Mouse (Mus musculus) neural tube, embryonic 14.5 days (tissue): Measurements from ENCODE around the gene Nxt1. TPM values are rescaled to one million over a fixed set of nuclear protein-coding genes. Genes with fewer than 3 reads are reported as not detected.

Source experiments
- ATAC-seq: fragments of 200-750 bp; cut with Nextera tagmentation; 2 replicates; pipeline ENCODE4 v1.8.0; 2017; ENCODE audit warnings: low read depth, mild to moderate bottlenecking, moderate TSS enrichment, moderate library complexity
- H3K27ac ChIP-seq: fragments of 300-500 bp; sonication (generic); 2 replicates; pipeline ENCODE4 v1.5.1; 2014; ENCODE audit warnings: low read depth, mild to moderate bottlenecking, control low read depth, low read length, moderate library complexity, mixed read lengths
- H3K27me3 ChIP-seq: fragments of 300-500 bp; sonication (generic); 2 replicates; pipeline ENCODE4 v1.6.1; 2014; ENCODE audit warnings: low read length; ENCODE audit not compliant: control insufficient read depth, insufficient read depth
- H3K36me3 ChIP-seq: fragments of 300-500 bp; sonication (generic); 2 replicates; pipeline ENCODE4 v1.6.1; 2014; ENCODE audit warnings: low read length, mixed read lengths; ENCODE audit not compliant: control insufficient read depth, insufficient read depth
- H3K4me1 ChIP-seq: fragments of 300-500 bp; sonication (generic); 2 replicates; pipeline ENCODE4 v1.6.1; 2014; ENCODE audit warnings: low read length; ENCODE audit not compliant: control insufficient read depth, insufficient read depth
- H3K4me2 ChIP-seq: fragments of 300-500 bp; sonication (generic); 2 replicates; pipeline ENCODE4 v1.6.1; 2014; ENCODE audit warnings: mild to moderate bottlenecking, low read depth, low read length, control low read depth
- H3K4me3 ChIP-seq: fragments of 300-500 bp; sonication (generic); 2 replicates; pipeline ENCODE4 v1.5.1; 2014; ENCODE audit warnings: low read depth, low read length, control low read depth, mixed read lengths
- H3K9ac ChIP-seq: fragments of 300-500 bp; sonication (generic); replicated peaks from 2 replicates; pipeline ENCODE4 v1.6.1; 2014; ENCODE audit warnings: low read depth, mild to moderate bottlenecking, control low read depth, low read length, mixed read lengths
- H3K9me3 ChIP-seq: fragments of 300-500 bp; sonication (generic); 2 replicates; pipeline ENCODE4 v1.6.1; 2016; ENCODE audit warnings: low read length; ENCODE audit not compliant: control insufficient read depth
- WGBS: fragments of 180-500 bp; shearing (Covaris S2); extraction: QIAGEN DNeasy Blood & Tissue Kit; methylation state at CpG from one replicate; pipeline ENCODE4 v1.1.7; 2014; 5-methylcytosine and 5-hydroxymethylcytosine counted together
- polyA plus RNA-seq: library from polyadenylated mRNA; unstranded; fragments of >200 nt; fragmentation: Nextera tagmentation; extraction: Ambion mirVana; gene quantifications from 2 replicates; pipeline ENCODE4 v1.2.1, GENCODE M21; 2014

Gene Nxt1
- polyA plus RNA-seq, result 41.1 and 43.3 TPM in 2 replicates

DNA sequence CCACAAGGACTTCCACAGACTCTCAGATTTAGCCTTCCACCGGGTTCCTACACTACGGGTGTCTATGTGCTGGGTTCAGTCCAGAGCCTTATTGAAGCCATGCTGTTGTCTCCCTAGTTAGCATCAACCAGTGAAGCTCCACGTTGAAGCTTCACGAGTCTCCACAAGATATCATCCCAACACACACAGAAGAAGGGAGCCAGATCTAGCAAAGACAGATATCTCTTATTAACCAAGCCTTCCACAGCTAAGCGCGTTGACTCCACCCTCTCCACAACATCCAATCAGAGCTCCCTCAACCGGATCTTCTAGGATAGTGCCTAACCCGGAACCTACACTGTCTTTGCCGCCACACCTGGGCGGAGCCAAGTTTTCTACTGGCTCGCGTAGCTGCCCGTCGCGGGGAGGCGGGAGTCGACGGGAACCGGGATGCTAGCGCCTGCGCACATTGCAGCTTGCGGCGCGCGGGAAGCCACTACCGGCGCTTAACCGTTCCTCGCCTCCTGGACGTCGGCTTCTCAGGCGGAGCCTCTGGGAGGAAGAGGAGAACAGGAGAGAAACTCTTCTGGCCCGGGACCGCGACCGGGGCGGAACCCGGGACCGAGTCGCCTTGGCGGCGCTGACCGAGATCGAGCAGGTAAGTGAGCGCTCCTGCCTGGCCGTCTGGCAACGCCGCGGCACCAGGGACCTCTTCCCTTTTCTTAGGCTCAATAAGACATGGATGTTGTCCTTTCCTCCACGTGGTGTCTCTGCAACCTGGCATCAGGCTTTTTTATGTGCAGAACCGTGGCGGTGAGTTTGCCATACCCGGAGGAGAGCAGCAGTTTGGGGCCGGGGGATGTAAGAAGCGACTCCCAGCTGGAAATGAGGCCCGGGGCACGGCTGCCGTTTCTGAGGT lies at the start of gene Nxt1:
Gene Nxt1, plus strand, starts transcription at position 403 of the 898 bp plus-strand sequence.
- peak; percentile 100 for ATAC-seq
- 1% methylated on average over 58 of the region's 58 CpGs for WGBS

GRCm38 (mm10) chr2:148623067-148623466 lies 49.3 kb upstream of the Nxt1 start:
- Histone ChIP-seq H3K4me1 (no peaks in the 10 kb centered on the region), H3K27me3 (no peaks in the 10 kb centered on the region), H3K27ac (no peak overlapping the region), H3K9ac (no peak overlapping the region), H3K36me3 (no peaks in the 10 kb centered on the region), H3K9me3 (no peaks in the 10 kb centered on the region), H3K4me3 (no peak overlapping the region), H3K4me2 (no peak overlapping the region)
- WGBS, result 91% methylated on average over 2 of the region's 2 CpGs
- no peak for ATAC-seq

More for the DNA sequence above, at the start of gene Nxt1:
- peaks cover 8% of the 10 kb centered on the region for H3K36me3 ChIP-seq
- peak within 1 kb of the TSS; percentile 79 for H3K4me2 ChIP-seq
- H3K9me3 ChIP-seq, result no peaks in the 10 kb centered on the region
- no peaks in the 10 kb centered on the region for H3K27me3 ChIP-seq
- H3K4me3 ChIP-seq, result peak within 1 kb of the TSS; percentile 53
- H3K27ac ChIP-seq, result peak within 1 kb of the TSS; percentile 80
- H3K9ac ChIP-seq, result peak within 1 kb of the TSS; percentile 64
- peaks cover 8% of the 10 kb centered on the region; the same call in 1 of the 2 replicates for H3K4me1 ChIP-seq

DNA sequence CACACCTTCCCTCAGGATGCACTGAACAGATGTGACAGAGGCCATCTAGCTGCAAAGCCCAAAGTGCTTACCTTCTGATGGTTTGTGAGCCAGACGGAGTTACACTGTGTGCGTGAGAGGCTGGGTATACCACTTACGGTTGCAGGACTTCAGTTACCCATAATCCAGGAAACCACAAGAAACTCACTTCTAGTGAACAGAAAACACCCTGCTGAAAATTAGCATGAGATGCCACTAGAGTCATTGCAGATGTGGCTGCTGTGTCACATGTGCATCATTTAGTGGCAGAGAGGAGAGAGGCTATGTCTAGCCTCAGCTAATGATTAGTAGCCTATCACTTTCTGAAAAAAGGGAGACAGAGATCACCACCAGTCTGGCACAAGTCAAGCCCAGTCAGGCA lies 47.9 kb upstream of the Nxt1 start:
- Histone ChIP-seq H3K4me2 (no peak overlapping the region), H3K9me3 (no peaks in the 10 kb centered on the region), H3K4me1 (no peaks in the 10 kb centered on the region), H3K36me3 (no peaks in the 10 kb centered on the region), H3K27ac (no peak overlapping the region), H3K27me3 (no peaks in the 10 kb centered on the region), H3K4me3 (no peak overlapping the region), H3K9ac (no peak overlapping the region)
- WGBS, result 98% methylated on average over 3 of the region's 3 CpGs
- no peak for ATAC-seq

GRCm38 (mm10) chr2:148627011-148627471 lies 45.4 kb upstream of the Nxt1 start:
- no peak overlapping the region for H3K4me3 ChIP-seq
- H3K27me3 ChIP-seq, result no peaks in the 10 kb centered on the region
- H3K36me3 ChIP-seq, result no peaks in the 10 kb centered on the region
- no peak overlapping the region for H3K9ac ChIP-seq
- no peaks in the 10 kb centered on the region for H3K4me1 ChIP-seq
- no peak overlapping the region for H3K4me2 ChIP-seq
- no peak for ATAC-seq
- H3K27ac ChIP-seq, result no peak overlapping the region
- no peaks in the 10 kb centered on the region for H3K9me3 ChIP-seq
- WGBS, result 67% methylated on average over 3 of the region's 3 CpGs

GRCm38 (mm10) chr2:148631011-148631410 lies 41.4 kb upstream of the Nxt1 start:
- Histone ChIP-seq H3K4me1 (no peaks in the 10 kb centered on the region), H3K9me3 (no peaks in the 10 kb centered on the region), H3K36me3 (no peaks in the 10 kb centered on the region), H3K4me3 (no peak overlapping the region), H3K9ac (no peak overlapping the region), H3K4me2 (no peak overlapping the region), H3K27me3 (no peaks in the 10 kb centered on the region), H3K27ac (no peak overlapping the region)
- WGBS, result 88% methylated on average over 2 of the region's 2 CpGs
- no peak for ATAC-seq

DNA sequence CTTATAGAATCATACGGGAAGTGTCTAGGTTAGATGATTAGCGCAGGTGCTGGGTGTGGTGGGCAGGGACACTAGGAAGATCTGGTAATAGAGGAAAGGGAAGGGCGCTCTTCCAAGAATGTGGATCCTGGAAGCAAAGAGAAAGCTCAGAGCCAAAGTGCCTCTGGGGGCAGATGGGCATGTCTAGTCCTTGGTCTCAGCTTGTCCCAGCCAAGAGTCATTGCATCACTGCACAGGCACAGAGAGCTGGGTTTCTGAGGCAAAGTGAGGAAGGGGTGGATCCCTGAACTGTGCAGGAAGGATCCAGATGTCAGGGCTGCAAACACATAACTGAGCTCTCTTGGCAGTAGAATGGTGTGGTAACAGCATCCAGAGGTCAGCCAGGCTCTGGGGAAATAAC lies 40.8 kb upstream of the Nxt1 start:
- H3K36me3 ChIP-seq, result no peaks in the 10 kb centered on the region
- no peak overlapping the region for H3K4me2 ChIP-seq
- no peak overlapping the region for H3K27ac ChIP-seq
- H3K9me3 ChIP-seq, result no peaks in the 10 kb centered on the region
- H3K4me3 ChIP-seq, result no peak overlapping the region
- no peak for ATAC-seq
- WGBS, result 97% methylated on average over 3 of the region's 3 CpGs
- H3K9ac ChIP-seq, result no peak overlapping the region
- no peaks in the 10 kb centered on the region for H3K4me1 ChIP-seq
- no peaks in the 10 kb centered on the region for H3K27me3 ChIP-seq

GRCm38 (mm10) chr2:148634466-148634865 lies 37.9 kb upstream of the Nxt1 start:
- Histone ChIP-seq H3K27ac (no peak overlapping the region), H3K4me3 (no peak overlapping the region), H3K4me1 (no peaks in the 10 kb centered on the region), H3K36me3 (no peaks in the 10 kb centered on the region), H3K27me3 (no peaks in the 10 kb centered on the region), H3K4me2 (no peak overlapping the region), H3K9ac (no peak overlapping the region), H3K9me3 (no peaks in the 10 kb centered on the region)
- ATAC-seq, result no peak
- WGBS, result 90% methylated on average over 4 of the region's 4 CpGs

GRCm38 (mm10) chr2:148642610-148643370 lies 29.6 kb upstream of the Nxt1 start:
- 76% methylated on average over 1 of the region's 1 CpGs for WGBS
- no peak for ATAC-seq
- no peaks in the 10 kb centered on the region for H3K27me3 ChIP-seq
- H3K4me3 ChIP-seq, result no peak overlapping the region
- no peaks in the 10 kb centered on the region for H3K36me3 ChIP-seq
- H3K27ac ChIP-seq, result no peak overlapping the region
- H3K9me3 ChIP-seq, result no peaks in the 10 kb centered on the region
- H3K9ac ChIP-seq, result no peak overlapping the region
- no peaks in the 10 kb centered on the region for H3K4me1 ChIP-seq
- no peak overlapping the region for H3K4me2 ChIP-seq
